8 mouse cellular contexts compared by ENCODE assay signal in the genomic region with DNA sequence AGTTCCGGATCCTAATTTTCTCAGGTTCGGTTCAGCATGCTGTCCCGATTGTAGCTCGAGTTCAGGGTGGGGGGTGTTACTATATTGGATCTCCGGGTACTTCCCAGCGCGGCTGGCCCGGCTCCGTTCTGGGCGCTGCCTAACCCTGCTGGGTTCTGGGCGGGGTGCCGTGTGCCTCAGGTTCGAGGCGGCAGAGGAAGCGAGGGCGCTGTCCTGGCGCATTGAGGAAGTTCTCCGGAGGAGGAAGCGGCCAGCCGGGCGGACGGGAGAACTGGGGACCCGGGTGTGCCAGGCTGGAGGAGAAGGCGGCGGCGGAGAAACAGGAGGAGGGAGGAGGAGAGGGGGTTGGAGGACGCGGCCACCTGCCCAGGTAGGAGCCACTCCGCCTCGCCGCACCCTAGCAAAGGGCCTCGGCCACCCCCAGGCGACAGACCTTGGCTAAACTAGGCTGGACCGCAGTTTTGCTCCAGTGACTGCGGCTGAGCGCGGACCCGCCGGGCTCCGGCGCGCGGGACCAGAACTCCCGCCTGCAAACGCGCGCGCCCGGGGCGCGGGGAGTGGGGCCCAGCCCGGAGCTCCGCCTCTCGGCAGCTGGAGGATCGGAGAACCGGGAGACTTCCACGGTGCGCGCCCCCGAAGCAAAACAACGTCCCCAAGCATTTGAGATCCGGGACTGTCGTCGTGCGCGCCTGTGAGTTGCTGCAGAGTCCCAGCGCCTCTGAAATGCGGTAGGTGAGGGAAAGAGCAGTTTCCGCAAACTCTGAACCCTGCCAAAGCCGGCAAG. TPM values are rescaled to one million over a fixed set of nuclear protein-coding genes. Genes with fewer than 3 reads are reported as not detected.
DNase-seq lines count a peak whose midpoint lies in the region; ATAC-seq lines count a peak whose summit lies in the region.

A gene (plus strand): TSS at position 296 of the 784 bp plus-strand sequence.

- WGBS in limb, embryonic 15.5 days: under 1% methylated on average over 68 of the region's 70 CpGs
- WGBS in midbrain, embryonic 15.5 days: under 1% methylated on average over 63 of the region's 70 CpGs

- H3K27ac ChIP-seq in limb, embryonic 15.5 days: peak within 1 kb of the TSS; percentile 30; the same call in 1 of the 2 replicates
- H3K27ac ChIP-seq in midbrain, embryonic 15.5 days: no peak within 1 kb of the TSS

- peak; percentile 71 for DNase-seq in MEL-GATA-1-ER (ENCODE audit: extremely low read depth, low read depth)
- DNase-seq in gastrocnemius, postnatal 25 days: peak; percentile 55
- peak; percentile 20 for DNase-seq in induced T-regulatory cell, adult 2 months (ENCODE audit: low read depth)
- DNase-seq in spleen, postnatal 10 days (ENCODE audit: low spot score in 2 of 2): peak; percentile 64 to 74

- peak within 1 kb of the TSS; percentile 51 for H3K9ac ChIP-seq in limb, embryonic 15.5 days
- peak within 1 kb of the TSS; percentile 6; the same call in 1 of the 2 replicates for H3K9ac ChIP-seq in midbrain, embryonic 15.5 days

- peak within 1 kb of the TSS; percentile 59 for H3K4me3 ChIP-seq in limb, embryonic 15.5 days
- H3K4me3 ChIP-seq in midbrain, embryonic 15.5 days: peak within 1 kb of the TSS; percentile 49

- no peaks in the 10 kb centered on the region for H3K36me3 ChIP-seq in limb, embryonic 15.5 days
- no peaks in the 10 kb centered on the region for H3K36me3 ChIP-seq in midbrain, embryonic 15.5 days (replicated peaks)

- peak within 1 kb of the TSS; percentile 94 for H3K4me2 ChIP-seq in limb, embryonic 15.5 days
- H3K4me2 ChIP-seq in midbrain, embryonic 15.5 days: peak within 1 kb of the TSS; percentile 84

- 0 out of 2 replicates have a peak, but pooled peaks cover 5% of the 10 kb centered on the region for H3K4me1 ChIP-seq in limb, embryonic 15.5 days
- H3K4me1 ChIP-seq in midbrain, embryonic 15.5 days: peaks cover 12% of the 10 kb centered on the region

- H3K27me3 ChIP-seq in limb, embryonic 15.5 days: peaks cover 12% of the 10 kb centered on the region
- peaks cover 26% of the 10 kb centered on the region for H3K27me3 ChIP-seq in midbrain, embryonic 15.5 days (replicated peaks)

- peak; percentile 58 for ATAC-seq in common myeloid progenitor, adult 5-6 weeks (replicated peaks; ENCODE audit: low read depth, poor library complexity, severe bottlenecking)
- 0 out of 2 replicates have a peak, but pooled peaks have one; percentile 19 for ATAC-seq in limb, embryonic 15.5 days (ENCODE audit: insufficient number of reproducible peaks, low FRiP score, low TSS enrichment, low read depth)
- ATAC-seq in midbrain, embryonic 15.5 days (replicated peaks): peak; percentile 66
- ATAC-seq in inflammation-experienced regulatory T-cells, adult 6 months: no peak

- H3K9me3 ChIP-seq in limb, embryonic 15.5 days: no peaks in the 10 kb centered on the region
- no peaks in the 10 kb centered on the region for H3K9me3 ChIP-seq in midbrain, embryonic 15.5 days

RNA-seq across cellular contexts. Expression of the gene that starts here (rescaled TPM):
- 79.3 and 83.0 TPM in 2 replicates for total RNA-seq in common myeloid progenitor, adult 5-6 weeks (2017)
- total RNA-seq in gastrocnemius, postnatal 25 days (2021): 1 to 10 TPM; 2.8 to 3.0 TPM
- polyA plus RNA-seq in limb, embryonic 15.5 days (2015; fragmentation: Nextera tagmentation; extraction: Ambion mirVana): 2.9 and 3.7 TPM in 2 replicates
- 1.4 and 1.8 TPM in 2 replicates for polyA plus RNA-seq in midbrain, embryonic 15.5 days (2015; fragmentation: Nextera tagmentation; extraction: Ambion mirVana)
- polyA plus RNA-seq in inflammation-experienced regulatory T-cells, adult 6 months (2017; shearing (Covaris generic)): 1 to 10 TPM in 1 of 3 experiments, under 1 TPM in 2; 0.16 to 1.1 (median 0.97) TPM

Comparison
In these comparisons a context has a peak if more than half of its experiments do, and no peak if none do; other contexts are left out.
1. RNA of the gene that starts here (total RNA-seq): 79.3 to 83.0 TPM in common myeloid progenitor, adult 5-6 weeks; 2.8 to 3.0 TPM in gastrocnemius, postnatal 25 days; every median in the first group is over 10 times any median in the second.
2. DNase-seq: peak in every context shown above with its lines; median percentile 71 in MEL-GATA-1-ER; 69 in spleen, postnatal 10 days; 55 in gastrocnemius, postnatal 25 days; 20 in induced T-regulatory cell, adult 2 months.